Mouse (Mus musculus) brain, embryonic 14.5 days (tissue): ENCODE results near the gene S100a13.

Experiments used
- CTCF ChIP-seq: fragments of 200-500 bp; IDR thresholded peaks from 2 replicates; pipeline ENCODE4 v1.5.1; 2012; ENCODE audit warnings: inconsistent platforms, mild to moderate bottlenecking, moderate library complexity, borderline replicate concordance; ENCODE audit not compliant: insufficient read depth, insufficient read length; ENCODE audit errors: extremely low read depth
- POLR2A ChIP-seq: fragments of 200-500 bp; IDR thresholded peaks from 2 replicates; pipeline ENCODE4 v1.6.1; 2012; ENCODE audit warnings: mild to moderate bottlenecking, inconsistent platforms, borderline replicate concordance; ENCODE audit not compliant: poor library complexity, insufficient read depth, insufficient read length, severe bottlenecking; ENCODE audit errors: extremely low read depth

- TF ChIP-seq CTCF (no peak), POLR2A (no peak)
Measured at GRCm38 (mm10) chr3:90555954-90556353, 41.7 kb downstream of the S100a13 start.
